Mouse (Mus musculus) CH12.LX (cell line): ENCODE measurements around the gene Plekhg3.

ENCODE experiments used
- CTCF ChIP-seq, 2 experiments: IDR thresholded peaks in 1 of 2; conservative IDR thresholded peaks in 1 of 2; 2 replicates each; pipeline ENCODE4 v1.5.1; 2011 to 2012; ENCODE audit warnings: low read depth in 2 of 2, low read length in 2 of 2, improper control_type of control experiment in 1 of 2, inconsistent platforms in 1 of 2, mild to moderate bottlenecking in 1 of 2, moderate library complexity in 1 of 2
- E2F4 ChIP-seq: IDR thresholded peaks from 2 replicates; pipeline ENCODE4 v1.6.1; 2011; ENCODE audit warnings: low read depth, low read length, improper control_type of control experiment; ENCODE audit not compliant: insufficient replicate concordance
- NRF1 ChIP-seq: IDR thresholded peaks from 2 replicates; pipeline ENCODE4 v1.6.1; 2014; ENCODE audit warnings: low read depth, mild to moderate bottlenecking, inconsistent platforms, low read length, improper control_type of control experiment, moderate library complexity
- POLR2AphosphoS2 ChIP-seq: IDR thresholded peaks from 2 replicates; pipeline ENCODE4 v1.6.1; 2011; ENCODE audit warnings: low read depth, low read length, improper control_type of control experiment
- SMC3 ChIP-seq: IDR thresholded peaks from 2 replicates; pipeline ENCODE4 v1.6.1; 2011; ENCODE audit warnings: low read depth, low read length, improper control_type of control experiment
- TCF12 ChIP-seq: IDR thresholded peaks from 2 replicates; pipeline ENCODE4 v1.6.1; 2014; ENCODE audit warnings: low read depth, mild to moderate bottlenecking, inconsistent platforms, low read length, improper control_type of control experiment
- USF1 ChIP-seq: IDR thresholded peaks from 2 replicates; pipeline ENCODE4 v1.6.1; 2014; ENCODE audit warnings: low read depth, mild to moderate bottlenecking, inconsistent platforms, low read length, improper control_type of control experiment

DNA sequence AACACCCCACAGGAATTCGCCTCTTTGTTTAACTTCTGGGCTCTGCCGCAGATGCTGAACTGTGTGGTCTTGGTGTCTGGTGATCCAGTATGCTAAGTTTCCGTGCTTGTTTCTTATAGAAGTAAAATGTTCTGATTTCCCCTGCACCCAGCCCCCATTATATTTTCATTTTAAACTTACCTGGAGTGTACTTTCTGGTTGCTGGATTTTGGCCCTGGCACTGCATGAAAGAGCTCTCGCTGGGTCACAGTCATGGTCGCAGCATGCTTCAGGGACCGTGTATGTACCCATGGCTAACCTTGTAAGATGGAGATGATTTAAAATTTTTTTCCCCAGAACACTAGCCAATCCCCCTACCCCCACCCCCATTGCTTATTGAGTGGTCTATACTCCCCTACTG, 11.2 kb downstream of the Plekhg3 start:
- TF ChIP-seq E2F4 (no peak), CTCF (conservative IDR thresholded peaks at IDR 0.05 in 1 of 2, IDR thresholded peaks at IDR 0.05 in 1 of 2; ENCODE audit: low read depth in 2 of 2, low read length in 2 of 2) (no peak), TCF12 (no peak), NRF1 (no peak), SMC3 (no peak), USF1 (no peak), POLR2AphosphoS2 (no peak)
